In the genomic region with DNA sequence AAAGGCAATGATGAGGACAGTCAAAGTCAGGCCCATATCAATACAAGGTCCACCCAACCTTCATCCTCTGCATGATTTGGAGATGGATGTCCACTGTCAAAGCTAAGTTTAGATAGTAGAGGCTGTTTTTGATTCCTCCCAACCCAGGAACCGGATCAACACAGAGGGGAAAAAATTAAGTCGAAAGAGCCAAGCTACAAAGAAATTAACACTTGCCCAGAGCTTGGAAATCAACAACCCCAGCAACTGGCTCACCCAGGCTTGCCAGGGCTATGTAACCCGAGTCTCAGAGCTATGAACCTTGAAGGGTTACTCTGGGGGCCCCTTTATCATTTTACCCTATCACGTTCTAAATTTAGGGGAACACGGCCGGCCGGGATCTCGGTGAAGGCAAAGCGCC, we compare ENCODE assay signal across 9 mouse cellular contexts. TPM values are rescaled to one million over a fixed set of nuclear protein-coding genes. Genes with fewer than 3 reads are reported as not detected.
DNase-seq lines count a peak whose midpoint lies in the region; ATAC-seq lines count a peak whose summit lies in the region.
"Had no signal": no experiment of that assay in that cellular context is flagged by ENCODE, and none has a peak within 500 bp of the region (broad histone marks: within the 10 kb centered on the region; RNA-seq: fewer than 3 reads in every experiment).

No protein-coding gene starts in this region.

- no peaks in the 10 kb centered on the region for H3K36me3 ChIP-seq in forebrain, embryonic 14.5 days (ENCODE audit: control insufficient read depth, insufficient read depth, low read length)
- no peaks in the 10 kb centered on the region for H3K36me3 ChIP-seq in limb, embryonic 15.5 days

- WGBS in forebrain, embryonic 14.5 days: 2% methylated on average over 9 of the region's 9 CpGs
- 2% methylated on average over 9 of the region's 9 CpGs for WGBS in limb, embryonic 15.5 days

- H3K27me3 ChIP-seq in forebrain, embryonic 14.5 days (replicated peaks; ENCODE audit: control insufficient read depth, insufficient read depth, low read length): peaks cover 80% of the 10 kb centered on the region
- H3K27me3 ChIP-seq in limb, embryonic 15.5 days: peaks cover 62% of the 10 kb centered on the region

- peak overlapping the region; percentile 21; the same call in 1 of the 2 replicates for H3K4me3 ChIP-seq in forebrain, embryonic 14.5 days (ENCODE audit: low read depth, low read length)
- H3K4me3 ChIP-seq in limb, embryonic 15.5 days: peak overlapping the region; percentile 62

- H3K27ac ChIP-seq in forebrain, embryonic 14.5 days (ENCODE audit: low read depth, low read length): no peak overlapping the region
- no peak overlapping the region for H3K27ac ChIP-seq in limb, embryonic 15.5 days
- H3K27ac ChIP-seq: liver, embryonic 14.5 days had no signal

- H3K4me1 ChIP-seq in forebrain, embryonic 14.5 days (ENCODE audit: control insufficient read depth, insufficient read depth, low read length): no peaks in the 10 kb centered on the region; the same call in 1 of the 2 replicates
- H3K4me1 ChIP-seq in limb, embryonic 15.5 days: peaks cover 26% of the 10 kb centered on the region

- no peak for ATAC-seq in forebrain, embryonic 14.5 days
- no peak for ATAC-seq in limb, embryonic 15.5 days (ENCODE audit: insufficient number of reproducible peaks, low FRiP score, low TSS enrichment, low read depth)

- no peak overlapping the region for H3K4me2 ChIP-seq in forebrain, embryonic 14.5 days (ENCODE audit: low read length)
- H3K4me2 ChIP-seq in limb, embryonic 15.5 days: peak overlapping the region; percentile 46

- no peaks in the 10 kb centered on the region for H3K9me3 ChIP-seq in forebrain, embryonic 14.5 days (replicated peaks; ENCODE audit: control insufficient read depth, low read length)
- H3K9me3 ChIP-seq in limb, embryonic 15.5 days: no peaks in the 10 kb centered on the region

- H3K9ac ChIP-seq in forebrain, embryonic 14.5 days (ENCODE audit: low read length): no peak overlapping the region; the same call in 1 of the 2 replicates
- H3K9ac ChIP-seq in limb, embryonic 15.5 days: no peak overlapping the region
- H3K9ac ChIP-seq: liver, embryonic 14.5 days had no signal

- DNase-seq in embryo, embryonic 10 days (ENCODE audit: low spot score): peak; percentile 21
- DNase-seq in embryo, embryonic 10.5 days (ENCODE audit: low spot score): no peak
- DNase-seq in 3T3-L1 (ENCODE audit: low read depth, low spot score): peak; percentile 27
- DNase-seq in forebrain, embryonic 14.5 days (ENCODE audit: low spot score): no peak
- no peak for DNase-seq in testis, postnatal 10 days (ENCODE audit: low spot score)
- DNase-seq in c-Kit-positive CD71-positive TER-119-positive erythroid progenitor cells, embryonic 14.5 days (ENCODE audit: low spot score): no peak
- no peak for DNase-seq in thymus, postnatal 36 days

RNA-seq across cellular contexts. Expression of a gene that starts 1.7 kb away (rescaled TPM):
- 30.6 and 31.9 TPM in 2 replicates for polyA plus RNA-seq in forebrain, embryonic 14.5 days (2014; fragmentation: Nextera tagmentation; extraction: Ambion mirVana)
- 36.4 and 39.7 TPM in 2 replicates for polyA plus RNA-seq in limb, embryonic 15.5 days (2015; fragmentation: Nextera tagmentation; extraction: Ambion mirVana)

RNA-seq across cellular contexts. Expression of a gene that starts 2.1 kb away (rescaled TPM):
- polyA plus RNA-seq in forebrain, embryonic 14.5 days (2014; fragmentation: Nextera tagmentation; extraction: Ambion mirVana): 5.2 and 6.8 TPM in 2 replicates
- polyA plus RNA-seq in limb, embryonic 15.5 days (2015; fragmentation: Nextera tagmentation; extraction: Ambion mirVana): 33.9 and 34.1 TPM in 2 replicates

Comparison
In these comparisons a context has a peak if more than half of its experiments do, and no peak if none do; other contexts are left out.
1. DNase-seq: peak in embryo, embryonic 10 days (single experiment) and 3T3-L1 (single experiment); none in embryo, embryonic 10.5 days (single experiment), forebrain, embryonic 14.5 days (single experiment), testis, postnatal 10 days (single experiment), c-Kit-positive CD71-positive TER-119-positive erythroid progenitor cells, embryonic 14.5 days (single experiment) and thymus, postnatal 36 days (0 of 2).